Mouse (Mus musculus): ENCODE data around the gene Prok1. TPM values are rescaled to one million over a fixed set of nuclear protein-coding genes. Genes with fewer than 3 reads are reported as not detected.

The Prok1 gene
- polyA plus RNA-seq (2016; fragmentation: Nextera tagmentation; extraction: Ambion mirVana) = 0.06 TPM in 1 of 2 replicates, not detected in the other

DNA sequence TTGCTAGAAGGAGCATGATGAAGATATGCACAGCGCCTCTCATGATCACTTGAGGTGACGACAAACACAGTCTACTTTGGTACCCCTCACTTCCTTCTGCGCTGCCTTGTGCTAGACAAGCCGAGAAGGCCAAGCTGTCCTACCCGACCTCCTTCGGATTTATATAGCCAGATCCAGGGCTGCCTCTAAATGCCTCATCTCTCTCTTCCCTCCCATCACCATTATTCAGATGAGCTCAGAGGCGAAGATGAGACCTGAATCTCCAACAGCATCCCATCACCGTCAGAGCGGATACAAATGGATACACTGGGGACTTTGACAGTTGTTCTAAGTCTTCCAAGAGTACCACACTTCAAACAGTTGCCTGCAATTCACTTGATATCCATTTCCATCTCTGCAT lies at the start of gene Prok1:
Prok1 (minus strand) TSS at position 101 of the 400 bp plus-strand sequence.
- no peaks in the 10 kb centered on the region for H3K9me3 ChIP-seq
- 90% methylated on average over 9 of the region's 9 CpGs for WGBS

DNA sequence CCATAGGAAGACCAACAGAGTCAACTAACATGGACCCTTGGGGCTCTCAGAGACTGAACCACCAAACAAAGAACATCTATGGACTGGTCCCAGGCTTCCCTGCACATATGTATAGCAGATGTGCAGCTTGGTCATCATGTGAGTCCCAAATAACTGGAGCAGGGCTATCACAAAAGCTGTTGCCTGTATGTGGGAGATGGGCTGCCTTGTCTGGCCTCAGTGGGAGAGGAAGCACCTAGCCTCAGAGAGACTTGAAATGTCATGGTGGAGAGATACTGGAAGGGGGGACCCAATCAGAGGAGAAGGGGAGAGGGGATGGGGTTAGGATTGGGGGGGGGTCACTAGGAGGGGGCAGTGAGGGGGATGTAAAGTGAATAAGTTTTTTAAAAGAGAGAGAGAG lies 47.8 kb upstream of the Prok1 start:
- Histone ChIP-seq H3K9ac (no peak overlapping the region), H3K27ac (no peak overlapping the region), H3K4me1 (no peaks in the 10 kb centered on the region), H3K4me2 (no peak overlapping the region), H3K36me3 (replicated peaks) (peaks cover 9% of the 10 kb centered on the region), H3K9me3 (no peaks in the 10 kb centered on the region), H3K4me3 (replicated peaks) (no peak overlapping the region), H3K27me3 (no peaks in the 10 kb centered on the region)
- no peak for ATAC-seq (ENCODE audit: low FRiP score)

More for the DNA sequence above, at the start of gene Prok1:
- Histone ChIP-seq H3K27ac (no peak within 1 kb of the TSS), H3K9ac (no peak within 1 kb of the TSS), H3K36me3 (replicated peaks) (no peaks in the 10 kb centered on the region), H3K4me2 (no peak within 1 kb of the TSS), H3K27me3 (peaks cover 8% of the 10 kb centered on the region), H3K4me3 (replicated peaks) (no peak within 1 kb of the TSS), H3K4me1 (peaks cover 10% of the 10 kb centered on the region; the same call in 1 of the 2 replicates)
- no peak for ATAC-seq (ENCODE audit: low FRiP score)

- Histone ChIP-seq H3K9ac (no peak overlapping the region), H3K4me1 (no peaks in the 10 kb centered on the region), H3K27me3 (no peaks in the 10 kb centered on the region), H3K4me3 (replicated peaks) (no peak overlapping the region), H3K36me3 (replicated peaks) (peaks cover 13% of the 10 kb centered on the region), H3K4me2 (no peak overlapping the region), H3K27ac (no peak overlapping the region), H3K9me3 (no peaks in the 10 kb centered on the region)
- WGBS = 82% methylated on average over 2 of the region's 2 CpGs
- ATAC-seq (ENCODE audit: low FRiP score) = no peak
Observed at GRCm38 (mm10) chr3:107286123-107286522, 46.6 kb upstream of the Prok1 start.

- H3K9me3 ChIP-seq = no peaks in the 10 kb centered on the region
- peaks cover 10% of the 10 kb centered on the region for H3K36me3 ChIP-seq (replicated peaks)
- ATAC-seq (ENCODE audit: low FRiP score) = peak; percentile 93
- no peak within 1 kb of the TSS for H3K27ac ChIP-seq
- peak within 1 kb of the TSS; percentile 87 for H3K4me3 ChIP-seq (replicated peaks)
- H3K4me1 ChIP-seq = peaks cover 16% of the 10 kb centered on the region
- no peaks in the 10 kb centered on the region; the same call in 1 of the 2 replicates for H3K27me3 ChIP-seq
- WGBS = 4% methylated on average over 43 of the region's 43 CpGs
- peak within 1 kb of the TSS; percentile 70 for H3K9ac ChIP-seq
- H3K4me2 ChIP-seq = peak within 1 kb of the TSS; percentile 69
Observed at GRCm38 (mm10) chr3:107278479-107279269, 39.2 kb upstream of the Prok1 start, which contains the start of gene Lamtor5. Lamtor5 (plus strand) TSS chr3:107278858.

- Histone ChIP-seq H3K4me2 (no peak overlapping the region), H3K27ac (no peak overlapping the region), H3K4me3 (replicated peaks) (no peak overlapping the region), H3K4me1 (peaks cover 16% of the 10 kb centered on the region), H3K9me3 (no peaks in the 10 kb centered on the region), H3K9ac (no peak overlapping the region), H3K27me3 (no peaks in the 10 kb centered on the region; the same call in 1 of the 2 replicates), H3K36me3 (replicated peaks) (no peaks in the 10 kb centered on the region)
- 92% methylated on average over 3 of the region's 3 CpGs for WGBS
- no peak for ATAC-seq (ENCODE audit: low FRiP score)
Observed at GRCm38 (mm10) chr3:107276626-107277025, 37.1 kb upstream of the Prok1 start.

DNA sequence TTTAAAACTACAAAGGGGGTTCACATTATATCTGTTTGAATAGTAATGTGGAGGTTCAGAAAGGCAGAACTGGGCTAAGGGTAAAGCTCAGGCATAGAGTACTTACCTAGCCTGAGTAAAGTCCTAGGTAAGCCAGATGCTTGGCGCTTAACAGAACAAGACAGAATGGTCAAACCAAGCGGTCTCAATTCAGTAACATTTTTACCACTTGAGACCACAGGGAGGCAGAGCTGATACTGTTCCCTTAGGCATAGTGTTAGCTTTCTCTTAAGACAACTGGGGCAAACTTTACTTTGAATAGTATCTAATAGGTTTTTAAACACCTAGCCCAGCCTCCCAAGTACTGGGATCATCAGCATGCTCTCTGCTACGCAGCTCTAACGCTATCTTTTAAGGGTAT lies 36.5 kb upstream of the Prok1 start:
- ATAC-seq (ENCODE audit: low FRiP score) = no peak
- whole genome bisulfite sequencing = 54% methylated on average over 4 of the region's 4 CpGs
- Histone ChIP-seq H3K4me3 (replicated peaks) (no peak overlapping the region), H3K9me3 (no peaks in the 10 kb centered on the region), H3K36me3 (replicated peaks) (no peaks in the 10 kb centered on the region), H3K27me3 (no peaks in the 10 kb centered on the region; the same call in 1 of the 2 replicates), H3K9ac (no peak overlapping the region), H3K4me1 (peaks cover 16% of the 10 kb centered on the region), H3K4me2 (no peak overlapping the region), H3K27ac (no peak overlapping the region)

- Histone ChIP-seq H3K9me3 (no peaks in the 10 kb centered on the region), H3K36me3 (replicated peaks) (no peaks in the 10 kb centered on the region), H3K4me2 (no peak overlapping the region), H3K4me1 (peaks cover 14% of the 10 kb centered on the region), H3K27ac (no peak overlapping the region), H3K27me3 (no peaks in the 10 kb centered on the region; the same call in 1 of the 2 replicates), H3K9ac (no peak overlapping the region), H3K4me3 (replicated peaks) (no peak overlapping the region)
- ATAC-seq (ENCODE audit: low FRiP score) = no peak
- WGBS = 74% methylated on average over 5 of the region's 5 CpGs
Observed at GRCm38 (mm10) chr3:107275351-107275750, 35.8 kb upstream of the Prok1 start.

DNA sequence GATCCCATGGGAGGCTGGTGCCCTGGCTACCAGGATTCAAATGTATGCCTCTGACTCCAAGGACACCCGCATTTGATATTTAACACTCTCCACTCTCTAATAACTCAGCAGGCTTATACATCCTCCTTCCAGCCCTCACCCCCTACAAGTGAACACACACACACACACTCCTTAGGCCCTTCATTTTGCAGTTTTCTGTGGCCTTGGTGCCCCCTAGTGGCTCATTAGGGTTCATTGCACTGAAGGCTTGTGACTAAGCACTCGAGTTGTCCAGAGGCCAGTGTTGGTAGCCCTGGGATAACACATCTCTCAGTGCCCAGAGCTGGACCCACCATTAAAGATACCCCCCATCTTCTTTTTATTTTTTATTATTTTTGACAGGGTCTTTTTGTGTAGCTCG lies 34.3 kb upstream of the Prok1 start:
- H3K27ac ChIP-seq = no peak overlapping the region
- H3K9me3 ChIP-seq = no peaks in the 10 kb centered on the region
- H3K9ac ChIP-seq = no peak overlapping the region
- ATAC-seq (ENCODE audit: low FRiP score) = peak; percentile 42; the same call in 1 of the 2 replicates
- H3K4me3 ChIP-seq (replicated peaks) = no peak overlapping the region
- peaks cover 4% of the 10 kb centered on the region for H3K4me1 ChIP-seq
- H3K4me2 ChIP-seq = no peak overlapping the region
- WGBS = 14% methylated on average over 3 of the region's 3 CpGs
- no peaks in the 10 kb centered on the region; the same call in 1 of the 2 replicates for H3K27me3 ChIP-seq
- H3K36me3 ChIP-seq (replicated peaks) = no peaks in the 10 kb centered on the region

DNA sequence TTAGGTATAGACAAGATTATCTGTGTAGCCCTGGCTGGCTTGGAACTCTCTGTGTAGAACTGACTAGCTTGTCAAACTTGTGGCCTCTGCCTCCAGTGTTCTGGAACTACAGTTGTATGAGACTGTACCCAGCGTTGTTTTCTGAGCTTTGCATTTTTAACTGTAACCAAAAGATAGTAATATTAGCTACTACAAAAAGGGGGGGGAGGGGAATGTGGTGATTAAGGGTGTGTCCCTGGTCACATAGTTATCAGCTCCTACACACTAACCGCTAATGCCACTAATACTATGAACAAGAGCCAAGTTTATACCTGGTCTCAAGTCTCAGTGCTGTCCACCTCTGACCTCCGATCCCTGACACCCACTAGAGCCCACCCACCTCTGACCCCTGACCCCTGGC lies 32.9 kb upstream of the Prok1 start:
- Histone ChIP-seq H3K27ac (no peak overlapping the region), H3K27me3 (no peaks in the 10 kb centered on the region; the same call in 1 of the 2 replicates), H3K4me3 (replicated peaks) (no peak overlapping the region), H3K4me2 (no peak overlapping the region), H3K36me3 (replicated peaks) (no peaks in the 10 kb centered on the region), H3K9me3 (no peaks in the 10 kb centered on the region), H3K9ac (no peak overlapping the region), H3K4me1 (no peaks in the 10 kb centered on the region)
- ATAC-seq (ENCODE audit: low FRiP score) = no peak
- WGBS = 88% methylated on average over 3 of the region's 3 CpGs

- no peak overlapping the region for H3K9ac ChIP-seq
- H3K27me3 ChIP-seq = no peaks in the 10 kb centered on the region
- no peak overlapping the region for H3K4me2 ChIP-seq
- H3K9me3 ChIP-seq = no peaks in the 10 kb centered on the region
- H3K36me3 ChIP-seq (replicated peaks) = no peaks in the 10 kb centered on the region
- peaks cover under 1% of the 10 kb centered on the region; the same call in 1 of the 2 replicates for H3K4me1 ChIP-seq
- no peak overlapping the region for H3K4me3 ChIP-seq (replicated peaks)
- ATAC-seq (ENCODE audit: low FRiP score) = no peak
- no peak overlapping the region for H3K27ac ChIP-seq
- 81% methylated on average over 2 of the region's 2 CpGs for WGBS
Observed at GRCm38 (mm10) chr3:107266814-107267345, 27.4 kb upstream of the Prok1 start.

- 47% methylated on average over 7 of the region's 7 CpGs for WGBS
- ATAC-seq (ENCODE audit: low FRiP score) = no peak
- H3K27ac ChIP-seq = no peak overlapping the region
- no peak overlapping the region for H3K9ac ChIP-seq
- H3K4me1 ChIP-seq = peaks cover 15% of the 10 kb centered on the region
- no peak overlapping the region for H3K4me3 ChIP-seq (replicated peaks)
- no peaks in the 10 kb centered on the region for H3K36me3 ChIP-seq (replicated peaks)
- H3K4me2 ChIP-seq = no peak overlapping the region
- H3K27me3 ChIP-seq = no peaks in the 10 kb centered on the region
- H3K9me3 ChIP-seq = no peaks in the 10 kb centered on the region
Observed at GRCm38 (mm10) chr3:107261851-107262165, 22.3 kb upstream of the Prok1 start.

DNA sequence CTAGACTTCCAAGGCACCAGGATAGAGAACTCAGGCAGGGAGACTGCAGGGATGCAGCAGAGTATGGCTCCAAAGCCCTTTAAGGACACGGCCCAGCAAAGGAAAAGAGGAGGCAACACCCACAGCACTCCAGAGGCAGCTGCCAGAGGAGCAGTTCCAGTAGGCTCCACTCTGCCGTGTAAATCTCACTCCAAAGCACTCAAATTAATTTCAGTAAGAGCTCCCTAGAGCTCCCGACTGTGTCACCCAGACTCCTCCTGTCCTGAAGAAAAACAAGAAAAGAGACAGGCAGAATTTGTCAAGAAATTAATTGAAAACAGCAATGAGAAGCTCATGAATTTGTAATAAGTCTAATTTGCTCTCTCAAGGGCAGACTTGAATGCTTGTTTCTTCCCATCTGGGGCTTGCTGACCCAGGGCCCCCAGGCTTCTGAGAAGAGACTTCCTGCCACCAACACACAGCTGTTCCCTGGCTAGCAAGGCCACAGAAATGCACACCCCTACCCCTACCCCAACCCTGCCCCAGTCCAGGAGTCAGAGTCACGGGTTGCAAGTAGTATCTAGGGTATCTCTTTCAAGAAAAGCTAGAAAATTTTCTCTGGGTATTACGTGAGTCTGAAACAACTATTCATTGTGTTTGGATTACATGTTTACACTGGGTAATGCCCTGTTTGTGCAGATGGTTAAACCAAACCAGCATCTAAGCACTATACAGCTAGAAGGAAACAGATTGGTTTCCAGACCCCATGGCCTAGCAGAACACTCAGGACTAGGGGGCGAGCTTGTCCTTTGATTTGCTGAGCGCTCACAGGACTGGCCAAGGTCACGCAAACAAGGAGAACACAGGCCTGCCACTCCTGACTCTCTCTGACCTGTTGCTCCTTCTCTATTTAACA lies 21.7 kb upstream of the Prok1 start:
- no peak overlapping the region for H3K4me2 ChIP-seq
- H3K36me3 ChIP-seq (replicated peaks) = no peaks in the 10 kb centered on the region
- H3K4me3 ChIP-seq (replicated peaks) = no peak overlapping the region
- 45% methylated on average over 8 of the region's 8 CpGs for WGBS
- no peaks in the 10 kb centered on the region for H3K27me3 ChIP-seq
- no peak overlapping the region for H3K9ac ChIP-seq
- H3K9me3 ChIP-seq = no peaks in the 10 kb centered on the region
- ATAC-seq (ENCODE audit: low FRiP score) = 0 out of 2 replicates have a peak, but pooled peaks have one; percentile 44
- peaks cover 15% of the 10 kb centered on the region for H3K4me1 ChIP-seq
- H3K27ac ChIP-seq = peak overlapping the region; percentile 59

All from forebrain, embryonic 12.5 days (tissue).